Mouse (Mus musculus): ENCODE results near the gene Dcun1d1.
A peak's percentile ranks its signal among the peaks of the same experiment; 100 is the strongest.

Dcun1d1 gene

GRCm38 (mm10) chr3:35931359-35931758, 5.9 kb downstream of the Dcun1d1 start:
- DNase-seq (ENCODE audit: low read depth, low spot score) = no peak

- DNase-seq (ENCODE audit: low read depth, low spot score) = peak; percentile 41
Measured at GRCm38 (mm10) chr3:35929831-35930230, 7.4 kb downstream of the Dcun1d1 start.

GRCm38 (mm10) chr3:35929406-35929805, 7.8 kb downstream of the Dcun1d1 start:
- DNase-seq (ENCODE audit: low read depth, low spot score) = no peak

GRCm38 (mm10) chr3:35925852-35926251, 11.4 kb downstream of the Dcun1d1 start:
- no peak for DNase-seq (ENCODE audit: low read depth, low spot score)

- no peak for DNase-seq (ENCODE audit: low read depth, low spot score)
Measured at GRCm38 (mm10) chr3:35924007-35924406, 13.2 kb downstream of the Dcun1d1 start.

- DNase-seq (ENCODE audit: low read depth, low spot score) = no peak
Measured at GRCm38 (mm10) chr3:35923495-35923894, 13.8 kb downstream of the Dcun1d1 start.

- no peak for DNase-seq (ENCODE audit: low read depth, low spot score)
Measured at GRCm38 (mm10) chr3:35922522-35922921, 14.7 kb downstream of the Dcun1d1 start.

- DNase-seq (ENCODE audit: low read depth, low spot score) = no peak
Measured at GRCm38 (mm10) chr3:35918229-35918628, 19.0 kb downstream of the Dcun1d1 start.

GRCm38 (mm10) chr3:35908982-35909680, 28.1 kb downstream of the Dcun1d1 start:
- no peak for DNase-seq (ENCODE audit: low read depth, low spot score)

GRCm38 (mm10) chr3:35900555-35901204, 36.6 kb downstream of the Dcun1d1 start:
- DNase-seq (ENCODE audit: low read depth, low spot score) = no peak

GRCm38 (mm10) chr3:35899109-35899508, 38.1 kb downstream of the Dcun1d1 start:
- no peak for DNase-seq (ENCODE audit: low read depth, low spot score)

GRCm38 (mm10) chr3:35897900-35898299, 39.3 kb downstream of the Dcun1d1 start:
- DNase-seq (ENCODE audit: low read depth, low spot score) = no peak

- no peak for DNase-seq (ENCODE audit: low read depth, low spot score)
Measured at GRCm38 (mm10) chr3:35893156-35893555, 44.1 kb downstream of the Dcun1d1 start.

GRCm38 (mm10) chr3:35891123-35891522, 46.1 kb downstream of the Dcun1d1 start:
- no peak for DNase-seq (ENCODE audit: low read depth, low spot score)

GRCm38 (mm10) chr3:35889531-35889930, 47.7 kb downstream of the Dcun1d1 start:
- DNase-seq (ENCODE audit: low read depth, low spot score) = no peak

GRCm38 (mm10) chr3:35883267-35883666, 54.0 kb downstream of the Dcun1d1 start:
- peak; percentile 49 for DNase-seq (ENCODE audit: low read depth, low spot score)

- DNase-seq (ENCODE audit: low read depth, low spot score) = no peak
Measured at GRCm38 (mm10) chr3:35849326-35849725, 87.9 kb downstream of the Dcun1d1 start.
